ENCODE assay signal across 8 mouse cellular contexts in genomic region chr2:94436952-94437351, GRCm38 (mm10). TPM values are rescaled to one million over a fixed set of nuclear protein-coding genes. Genes with fewer than 3 reads are reported as not detected.
A peak's percentile ranks its signal among the peaks of the same experiment; 100 is the strongest.
DNase-seq lines count a peak whose midpoint lies in the region; ATAC-seq and TF ChIP-seq lines count a peak whose summit lies in the region.

No protein-coding gene starts in this region.

- no peaks in the 10 kb centered on the region for H3K36me3 ChIP-seq in embryonic facial prominence, embryonic 11.5 days (replicated peaks; ENCODE audit: control insufficient read depth, insufficient read depth, low read depth, low read length)
- no peaks in the 10 kb centered on the region for H3K36me3 ChIP-seq in hindbrain, embryonic 15.5 days
- no peaks in the 10 kb centered on the region for H3K36me3 ChIP-seq in lung, embryonic 14.5 days (ENCODE audit: insufficient read depth)

- H3K27me3 ChIP-seq in embryonic facial prominence, embryonic 11.5 days (ENCODE audit: control insufficient read depth, insufficient read depth, low read length), result no peaks in the 10 kb centered on the region
- H3K27me3 ChIP-seq in hindbrain, embryonic 15.5 days, result no peaks in the 10 kb centered on the region
- no peaks in the 10 kb centered on the region for H3K27me3 ChIP-seq in lung, embryonic 14.5 days (ENCODE audit: insufficient read depth, low read length)

- peak; percentile 19 for DNase-seq in spleen, adult 12 weeks (ENCODE audit: low spot score)
- DNase-seq in spleen, postnatal 4 days (ENCODE audit: low spot score in 2 of 2), result no peak
- DNase-seq in embryonic facial prominence, embryonic 11.5 days (ENCODE audit: low spot score), result peak; percentile 12
- peak; percentile 49 for DNase-seq in lung, embryonic 14.5 days
- no peak for DNase-seq in layer of hippocampus, postnatal 36 days
- no peak for DNase-seq in testis, postnatal 10 days (ENCODE audit: low spot score)

- H3K9me3 ChIP-seq in embryonic facial prominence, embryonic 11.5 days (replicated peaks; ENCODE audit: control insufficient read depth, low read length), result no peaks in the 10 kb centered on the region
- no peaks in the 10 kb centered on the region for H3K9me3 ChIP-seq in hindbrain, embryonic 15.5 days
- no peaks in the 10 kb centered on the region for H3K9me3 ChIP-seq in lung, embryonic 14.5 days (ENCODE audit: low read depth, low read length)

- ATAC-seq in embryonic facial prominence, embryonic 11.5 days (replicated peaks; ENCODE audit: insufficient number of reproducible peaks, low FRiP score, low TSS enrichment, low read depth), result no peak
- no peak for ATAC-seq in hindbrain, embryonic 15.5 days (ENCODE audit: low FRiP score, low read depth)
- no peak for ATAC-seq in lung, embryonic 14.5 days (ENCODE audit: insufficient read depth)

- no peak overlapping the region for H3K27ac ChIP-seq in embryonic facial prominence, embryonic 11.5 days (replicated peaks; ENCODE audit: low read depth, low read length)
- peak overlapping the region; percentile 84; the same call in 1 of the 2 replicates for H3K27ac ChIP-seq in hindbrain, embryonic 15.5 days (replicated peaks)
- H3K27ac ChIP-seq in lung, embryonic 14.5 days (ENCODE audit: low read depth), result peak overlapping the region; percentile 69
- H3K27ac ChIP-seq in olfactory bulb, adult 2 months (ENCODE audit: insufficient read depth, low read depth, low read length), result no peak overlapping the region

- peak overlapping the region; percentile 96 for H3K4me3 ChIP-seq in embryonic facial prominence, embryonic 11.5 days (ENCODE audit: low read depth, low read length)
- H3K4me3 ChIP-seq in hindbrain, embryonic 15.5 days, result peak overlapping the region; percentile 98
- peak overlapping the region; percentile 96 for H3K4me3 ChIP-seq in lung, embryonic 14.5 days (ENCODE audit: low read depth, low read length)
- H3K4me3 ChIP-seq in olfactory bulb, adult 2 months (ENCODE audit: insufficient read depth, low read depth, low read length), result peak overlapping the region; percentile 94

- 1% methylated on average over 10 of the region's 10 CpGs for WGBS in embryonic facial prominence, embryonic 11.5 days
- WGBS in hindbrain, embryonic 15.5 days, result under 1% methylated on average over 10 of the region's 10 CpGs
- 0% methylated on average over 10 of the region's 10 CpGs for WGBS in lung, embryonic 14.5 days
- WGBS in olfactory bulb, adult 2 months, result 0% methylated on average over 10 of the region's 10 CpGs

- H3K4me2 ChIP-seq in embryonic facial prominence, embryonic 11.5 days (ENCODE audit: low read depth, low read length), result peak overlapping the region; percentile 78
- H3K4me2 ChIP-seq in hindbrain, embryonic 15.5 days, result peak overlapping the region; percentile 90
- H3K4me2 ChIP-seq in lung, embryonic 14.5 days, result peak overlapping the region; percentile 90

- H3K9ac ChIP-seq in embryonic facial prominence, embryonic 11.5 days (replicated peaks; ENCODE audit: low read length), result peak overlapping the region; percentile 90
- peak overlapping the region; percentile 91 for H3K9ac ChIP-seq in hindbrain, embryonic 15.5 days
- H3K9ac ChIP-seq in lung, embryonic 14.5 days, result peak overlapping the region; percentile 97

- H3K4me1 ChIP-seq in embryonic facial prominence, embryonic 11.5 days (ENCODE audit: control insufficient read depth, insufficient read depth, low read length), result no peaks in the 10 kb centered on the region
- H3K4me1 ChIP-seq in hindbrain, embryonic 15.5 days (replicated peaks), result peaks cover 34% of the 10 kb centered on the region
- peaks cover 7% of the 10 kb centered on the region; the same call in 1 of the 2 replicates for H3K4me1 ChIP-seq in lung, embryonic 14.5 days (ENCODE audit: insufficient read depth)
- no peaks in the 10 kb centered on the region; the same call in 1 of the 2 replicates for H3K4me1 ChIP-seq in olfactory bulb, adult 2 months (ENCODE audit: control insufficient read depth, insufficient read depth, low read length)

- no peak for TF ChIP-seq CTCF in lung, embryonic 14.5 days (IDR thresholded peaks at IDR 0.05; ENCODE audit: low read depth)
- no peak for TF ChIP-seq CTCF in olfactory bulb, adult 2 months (IDR thresholded peaks at IDR 0.05; ENCODE audit: insufficient read depth, low read depth, low read length)

- no peak for TF ChIP-seq POLR2A in olfactory bulb, adult 2 months (IDR thresholded peaks at IDR 0.05; ENCODE audit: insufficient read depth, low read depth, low read length)

RNA-seq across cellular contexts. Expression of gene Api5, which starts 1.0 kb away (rescaled TPM):
- 259 and 274 TPM in 2 replicates for polyA plus RNA-seq in embryonic facial prominence, embryonic 11.5 days (2014; fragmentation: Nextera tagmentation; extraction: Ambion mirVana)
- polyA plus RNA-seq in hindbrain, embryonic 15.5 days (2015; fragmentation: Nextera tagmentation; extraction: Ambion mirVana), result 94.4 and 95.6 TPM in 2 replicates
- 193 TPM in 2 replicates for polyA plus RNA-seq in lung, embryonic 14.5 days (2014; fragmentation: Nextera tagmentation; extraction: Ambion mirVana)
- polyA plus RNA-seq in olfactory bulb, adult 2 months (2012; ENCODE audit: insufficient read depth, insufficient read length, low replicate concordance, missing spikeins), result 298 TPM in 1 of 2 replicates, not detected in the other
- total RNA-seq in layer of hippocampus, postnatal 36 days (2021), result 10 to 100 TPM; 65.6 to 66.3 TPM

RNA-seq across cellular contexts. Expression of gene Ttc17, which starts 30.5 kb away (rescaled TPM):
- 14.2 and 14.4 TPM in 2 replicates for polyA plus RNA-seq in embryonic facial prominence, embryonic 11.5 days (2014; fragmentation: Nextera tagmentation; extraction: Ambion mirVana)
- 24.5 and 26.0 TPM in 2 replicates for polyA plus RNA-seq in hindbrain, embryonic 15.5 days (2015; fragmentation: Nextera tagmentation; extraction: Ambion mirVana)
- polyA plus RNA-seq in lung, embryonic 14.5 days (2014; fragmentation: Nextera tagmentation; extraction: Ambion mirVana), result 18.1 and 20.1 TPM in 2 replicates
- not detected in 2 replicates for polyA plus RNA-seq in olfactory bulb, adult 2 months (2012; ENCODE audit: insufficient read depth, insufficient read length, low replicate concordance, missing spikeins)
- total RNA-seq in layer of hippocampus, postnatal 36 days (2021), result 10 to 100 TPM; 32.0 to 32.1 TPM

Comparison
In these comparisons a context has a peak if more than half of its experiments do, and no peak if none do; other contexts are left out.
1. DNase-seq: peak in spleen, adult 12 weeks (single experiment), embryonic facial prominence, embryonic 11.5 days (single experiment) and lung, embryonic 14.5 days (single experiment); none in spleen, postnatal 4 days (0 of 2), layer of hippocampus, postnatal 36 days (0 of 2) and testis, postnatal 10 days (single experiment).
2. H3K27ac ChIP-seq: peak in hindbrain, embryonic 15.5 days (single experiment) and lung, embryonic 14.5 days (single experiment); none in embryonic facial prominence, embryonic 11.5 days (single experiment) and olfactory bulb, adult 2 months (single experiment).
3. Peak in every context shown above with its lines, with median percentiles within 50 percentile points of each other: H3K4me2 ChIP-seq, H3K4me3 ChIP-seq and H3K9ac ChIP-seq.